In the genomic region with DNA sequence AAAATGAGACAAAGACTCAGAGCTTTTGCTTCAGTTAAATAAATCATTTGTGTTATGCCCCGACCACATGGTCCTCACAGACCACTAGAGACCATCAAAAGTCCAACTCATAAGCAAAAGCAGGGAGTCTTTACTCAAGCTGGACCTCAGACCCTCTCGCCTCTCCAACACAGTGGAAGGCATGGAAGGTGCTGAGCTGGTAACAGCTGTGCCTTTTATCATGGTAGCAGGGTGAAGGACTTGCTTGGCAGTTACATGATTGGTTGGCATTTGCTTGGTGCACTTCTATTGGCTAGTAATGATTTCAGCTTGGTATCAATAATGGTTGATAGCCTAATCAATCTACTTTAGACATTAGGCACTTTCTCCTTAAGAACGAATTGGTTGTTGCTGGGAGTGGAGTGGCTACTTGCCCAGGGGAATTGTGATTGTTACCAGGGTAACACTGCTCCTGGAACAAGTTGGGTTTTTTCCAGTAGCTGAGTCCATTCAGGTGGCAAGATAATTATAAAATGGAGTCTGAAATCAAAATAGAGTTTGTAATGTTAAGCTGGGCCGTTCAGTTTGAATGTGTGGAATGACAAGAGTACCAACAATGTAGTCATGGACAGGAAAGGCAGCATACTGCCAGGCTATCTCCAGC, we compare ENCODE assay signal across 32 mouse cellular contexts. TPM values are rescaled to one million over a fixed set of nuclear protein-coding genes. Genes with fewer than 3 reads are reported as not detected.
DNase-seq lines count a peak whose midpoint lies in the region; ATAC-seq lines count a peak whose summit lies in the region.
"Had no signal": no experiment of that assay in that cellular context is flagged by ENCODE, and none has a peak within 500 bp of the region (broad histone marks: within the 10 kb centered on the region; RNA-seq: fewer than 3 reads in every experiment).

No protein-coding gene starts in this region.

- peak; percentile 89 for DNase-seq in heart, adult 11 months
- no peak for DNase-seq in heart, embryonic 10.5 days (ENCODE audit: low spot score)
- DNase-seq in midbrain, embryonic 14.5 days, result peak; percentile 14
- DNase-seq in heart, postnatal 4 days, result peak; percentile 32
- DNase-seq in cerebellum, adult 9-11 months, result no peak
- DNase-seq: adrenal gland, adult 2 months; B cell, adult 2 months; cerebellum, adult 8-10 months; gastrocnemius, postnatal 10 days; kidney, adult 8-10 months; kidney, postnatal 10 days; liver; lung, postnatal 10 days; thymus, postnatal 36 days had no signal

- no peaks in the 10 kb centered on the region for H3K27me3 ChIP-seq in heart, embryonic 10.5 days (ENCODE audit: insufficient read depth, poor library complexity, severe bottlenecking)
- no peaks in the 10 kb centered on the region for H3K27me3 ChIP-seq in midbrain, embryonic 14.5 days (ENCODE audit: control insufficient read depth, insufficient read depth, low read length)
- no peaks in the 10 kb centered on the region for H3K27me3 ChIP-seq in midbrain, embryonic 16.5 days (ENCODE audit: control insufficient read depth, insufficient read depth, low read depth, low read length)
- no peaks in the 10 kb centered on the region for H3K27me3 ChIP-seq in forebrain, embryonic 16.5 days (replicated peaks; ENCODE audit: control insufficient read depth, insufficient read depth, low read length)
- H3K27me3 ChIP-seq: CH12.LX; intestine, embryonic 15.5 days; midbrain, embryonic 12.5 days; neural tube, embryonic 12.5 days; stomach, embryonic 15.5 days had no signal

- ATAC-seq in midbrain, embryonic 14.5 days (ENCODE audit: low FRiP score, low TSS enrichment), result no peak
- no peak for ATAC-seq in midbrain, embryonic 16.5 days
- ATAC-seq in forebrain, embryonic 16.5 days, result peak; percentile 65
- ATAC-seq: intestine, embryonic 15.5 days had no signal

- H3K4me1 ChIP-seq in heart, embryonic 10.5 days, result peaks cover 3% of the 10 kb centered on the region; the same call in 1 of the 2 replicates
- H3K4me1 ChIP-seq in midbrain, embryonic 14.5 days (ENCODE audit: control insufficient read depth, insufficient read depth, low read length), result no peaks in the 10 kb centered on the region
- H3K4me1 ChIP-seq in midbrain, embryonic 16.5 days (ENCODE audit: control insufficient read depth, insufficient read depth, low read length), result no peaks in the 10 kb centered on the region
- H3K4me1 ChIP-seq in forebrain, embryonic 16.5 days (replicated peaks; ENCODE audit: control insufficient read depth, insufficient read depth, low read length), result no peaks in the 10 kb centered on the region; the same call in 1 of the 2 replicates
- H3K4me1 ChIP-seq: intestine, embryonic 15.5 days; neural tube, embryonic 12.5 days; stomach, embryonic 15.5 days had no signal

- no peaks in the 10 kb centered on the region for H3K36me3 ChIP-seq in heart, embryonic 10.5 days
- H3K36me3 ChIP-seq in midbrain, embryonic 14.5 days (ENCODE audit: control insufficient read depth, insufficient read depth, low read length), result no peaks in the 10 kb centered on the region
- H3K36me3 ChIP-seq in midbrain, embryonic 16.5 days (ENCODE audit: control insufficient read depth, insufficient read depth, low read length), result no peaks in the 10 kb centered on the region
- H3K36me3 ChIP-seq in forebrain, embryonic 16.5 days (ENCODE audit: control insufficient read depth, insufficient read depth), result no peaks in the 10 kb centered on the region
- H3K36me3 ChIP-seq: G1E; intestine, embryonic 15.5 days; limb, embryonic 10.5 days; midbrain, embryonic 12.5 days; neural tube, embryonic 12.5 days; stomach, embryonic 15.5 days had no signal

- H3K27ac ChIP-seq in heart, embryonic 10.5 days, result no peak overlapping the region
- no peak overlapping the region for H3K27ac ChIP-seq in midbrain, embryonic 14.5 days (replicated peaks; ENCODE audit: low read depth, low read length)
- H3K27ac ChIP-seq in midbrain, embryonic 16.5 days (ENCODE audit: low read length), result no peak overlapping the region
- no peak overlapping the region for H3K27ac ChIP-seq in forebrain, embryonic 16.5 days (ENCODE audit: low read length)
- H3K27ac ChIP-seq: hindbrain, embryonic 14.5 days; intestine, embryonic 15.5 days; limb, embryonic 10.5 days; midbrain, embryonic 12.5 days; neural tube, embryonic 12.5 days; stomach, embryonic 15.5 days had no signal

- 65% methylated on average over 4 of the region's 4 CpGs for WGBS in heart, embryonic 10.5 days
- WGBS in midbrain, embryonic 14.5 days, result 78% methylated on average over 4 of the region's 4 CpGs
- 69% methylated on average over 4 of the region's 4 CpGs for WGBS in midbrain, embryonic 16.5 days
- WGBS in forebrain, embryonic 16.5 days, result 40% methylated on average over 4 of the region's 4 CpGs

- no peaks in the 10 kb centered on the region for H3K9me3 ChIP-seq in heart, embryonic 10.5 days
- H3K9me3 ChIP-seq in midbrain, embryonic 14.5 days (ENCODE audit: control insufficient read depth, low read length), result no peaks in the 10 kb centered on the region
- H3K9me3 ChIP-seq in midbrain, embryonic 16.5 days (replicated peaks; ENCODE audit: control insufficient read depth, low read length, poor library complexity, severe bottlenecking), result no peaks in the 10 kb centered on the region
- H3K9me3 ChIP-seq in forebrain, embryonic 16.5 days (ENCODE audit: control insufficient read depth, low read length), result no peaks in the 10 kb centered on the region
- H3K9me3 ChIP-seq: G1E; intestine, embryonic 15.5 days; limb, embryonic 10.5 days; midbrain, embryonic 12.5 days; neural tube, embryonic 12.5 days; stomach, embryonic 15.5 days had no signal

- no peak overlapping the region for H3K4me3 ChIP-seq in heart, embryonic 10.5 days
- H3K4me3 ChIP-seq in midbrain, embryonic 14.5 days (replicated peaks; ENCODE audit: low read depth, low read length), result no peak overlapping the region
- H3K4me3 ChIP-seq in midbrain, embryonic 16.5 days (ENCODE audit: low read depth, low read length), result no peak overlapping the region
- no peak overlapping the region for H3K4me3 ChIP-seq in forebrain, embryonic 16.5 days (replicated peaks; ENCODE audit: low read length)
- H3K4me3 ChIP-seq: intestine, embryonic 15.5 days; limb, embryonic 10.5 days; midbrain, embryonic 12.5 days; neural tube, embryonic 12.5 days; stomach, embryonic 15.5 days had no signal

- H3K4me2 ChIP-seq in midbrain, embryonic 14.5 days (ENCODE audit: low read length), result no peak overlapping the region
- no peak overlapping the region for H3K4me2 ChIP-seq in midbrain, embryonic 16.5 days (ENCODE audit: low read length)
- no peak overlapping the region for H3K4me2 ChIP-seq in forebrain, embryonic 16.5 days (ENCODE audit: low read length)
- H3K4me2 ChIP-seq: hindbrain, embryonic 14.5 days; intestine, embryonic 15.5 days; midbrain, embryonic 12.5 days; neural tube, embryonic 12.5 days; stomach, embryonic 15.5 days had no signal

- no peak overlapping the region for H3K9ac ChIP-seq in midbrain, embryonic 14.5 days (replicated peaks; ENCODE audit: low read length)
- no peak overlapping the region for H3K9ac ChIP-seq in midbrain, embryonic 16.5 days (ENCODE audit: low read depth, low read length)
- H3K9ac ChIP-seq in forebrain, embryonic 16.5 days (replicated peaks; ENCODE audit: low read depth, low read length), result no peak overlapping the region
- H3K9ac ChIP-seq: hindbrain, embryonic 14.5 days; intestine, embryonic 15.5 days; midbrain, embryonic 12.5 days; neural tube, embryonic 12.5 days; stomach, embryonic 15.5 days had no signal

RNA-seq across cellular contexts. Expression of gene Gm4922, which starts 13.9 kb away (rescaled TPM):
- polyA plus RNA-seq in heart, embryonic 10.5 days (2016; fragmentation: Nextera tagmentation; extraction: Ambion mirVana), result not detected in 2 replicates
- 0.11 and 0.42 TPM in 2 replicates for polyA plus RNA-seq in midbrain, embryonic 14.5 days (2014; fragmentation: Nextera tagmentation; extraction: Ambion mirVana)
- 0.39 TPM in 2 replicates for polyA plus RNA-seq in midbrain, embryonic 16.5 days (2015; fragmentation: Nextera tagmentation; extraction: Ambion mirVana)
- polyA plus RNA-seq in forebrain, embryonic 16.5 days (2015; fragmentation: Nextera tagmentation; extraction: Ambion mirVana), result 0.21 and 0.23 TPM in 2 replicates
- total RNA-seq in heart, postnatal 4 days (2021), result not detected
- total RNA-seq: adrenal gland, adult 2 months; CH12.LX; gastrocnemius, postnatal 10 days; granulocyte monocyte progenitor cell, adult 5-6 weeks; heart, postnatal 36 days; layer of hippocampus, adult 18-20 months; layer of hippocampus, postnatal 14 days; left cerebral cortex, adult 8-10 months; megakaryocyte progenitor cell, adult 5-6 weeks had no signal
- polyA plus RNA-seq: adrenal gland, adult 2 months; embryonic facial prominence, embryonic 14.5 days; G1E; limb, embryonic 10.5 days; liver, embryonic 16.5 days had no signal

RNA-seq across cellular contexts. Expression of gene Arfgef3, which starts 28.9 kb away (rescaled TPM):
- polyA plus RNA-seq in heart, embryonic 10.5 days (2016; fragmentation: Nextera tagmentation; extraction: Ambion mirVana), result 0.16 and 0.49 TPM in 2 replicates
- 7.8 and 8.7 TPM in 2 replicates for polyA plus RNA-seq in midbrain, embryonic 14.5 days (2014; fragmentation: Nextera tagmentation; extraction: Ambion mirVana)
- 7.9 and 8.2 TPM in 2 replicates for polyA plus RNA-seq in midbrain, embryonic 16.5 days (2015; fragmentation: Nextera tagmentation; extraction: Ambion mirVana)
- polyA plus RNA-seq in forebrain, embryonic 16.5 days (2015; fragmentation: Nextera tagmentation; extraction: Ambion mirVana), result 6.6 and 7.8 TPM in 2 replicates
- total RNA-seq in heart, postnatal 4 days (2021), result 1 to 10 TPM; 2.1 TPM
- polyA plus RNA-seq: G1E had no signal

Comparison
In these comparisons a context has a peak if more than half of its experiments do, and no peak if none do; other contexts are left out.
1. DNase-seq: peak in heart, adult 11 months (single experiment), midbrain, embryonic 14.5 days (single experiment) and heart, postnatal 4 days (single experiment); none in heart, embryonic 10.5 days (single experiment) and cerebellum, adult 9-11 months (single experiment).